Mouse (Mus musculus): Measurements from ENCODE around the gene Acads.

DNA sequence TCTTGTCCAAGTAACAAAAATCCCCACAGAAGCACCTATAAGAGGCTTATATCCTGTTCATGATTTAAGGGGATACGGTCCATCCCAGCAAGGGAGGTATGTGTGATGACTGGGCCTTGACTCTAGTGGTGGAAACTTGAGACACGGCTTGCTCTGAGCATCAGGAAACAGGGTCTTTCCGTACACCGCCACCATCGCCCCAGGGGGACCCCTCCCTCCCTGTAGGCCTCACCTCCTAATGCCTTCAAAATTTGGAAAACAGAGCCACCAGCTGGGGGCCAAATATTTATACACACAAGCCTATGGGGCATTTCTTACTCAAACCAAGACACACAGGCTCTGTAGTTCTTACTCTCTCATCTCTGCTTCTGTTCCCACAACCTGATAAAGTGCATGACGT is 27.4 kb downstream of the Acads start:
- TF ChIP-seq GATA1 (IDR thresholded peaks at IDR 0.05; ENCODE audit: low read length): no peak
- TF ChIP-seq TAL1 (IDR thresholded peaks at IDR 0.05; ENCODE audit: low read length): no peak

Data from erythroblast, embryonic 14.5 days (primary cell).